Mouse (Mus musculus): ENCODE results near the gene Cds1. TPM values are rescaled to one million over a fixed set of nuclear protein-coding genes. Genes with fewer than 3 reads are reported as not detected.
"Not testable (repeated sequence)": the region's sequence is repeated elsewhere in the genome, so short reads cannot be mapped to it uniquely, and the experiment has no call there.

Cds1 gene
- polyA plus RNA-seq, 1 experiment from 2014 or later: 8.6 TPM

- 92% methylated on average over 6 of the region's 6 CpGs for WGBS
- Histone ChIP-seq H3K4me3 (replicated peaks; ENCODE audit: low read length) (no peak overlapping the region), H3K27ac (no peak overlapping the region), H3K4me1 (replicated peaks; ENCODE audit: control insufficient read depth, insufficient read depth, low read length) (no peaks in the 10 kb centered on the region), H3K4me2 (replicated peaks) (no peak overlapping the region), H3K9me3 (ENCODE audit: control insufficient read depth, low read length) (no peaks in the 10 kb centered on the region), H3K9ac (no peak overlapping the region), H3K27me3 (ENCODE audit: control insufficient read depth, insufficient read depth, low read length) (no peaks in the 10 kb centered on the region), H3K36me3 (replicated peaks; ENCODE audit: control insufficient read depth, insufficient read depth) (peaks cover 54% of the 10 kb centered on the region)
- DNase-seq (ENCODE audit: low spot score) (no peak), ATAC-seq (ENCODE audit: low FRiP score) (no peak)
Observed at GRCm38 (mm10) chr5:101832042-101832441, 67.1 kb downstream of the Cds1 start.

GRCm38 (mm10) chr5:101832991-101833390 lies 68.1 kb downstream of the Cds1 start:
- no peaks in the 10 kb centered on the region for H3K9me3 ChIP-seq (ENCODE audit: control insufficient read depth, low read length)
- no peak overlapping the region for H3K4me2 ChIP-seq (replicated peaks)
- no peaks in the 10 kb centered on the region for H3K4me1 ChIP-seq (replicated peaks; ENCODE audit: control insufficient read depth, insufficient read depth, low read length)
- H3K27me3 ChIP-seq (ENCODE audit: control insufficient read depth, insufficient read depth, low read length): no peaks in the 10 kb centered on the region
- peaks cover 63% of the 10 kb centered on the region for H3K36me3 ChIP-seq (replicated peaks; ENCODE audit: control insufficient read depth, insufficient read depth)
- H3K4me3 ChIP-seq (replicated peaks; ENCODE audit: low read length): no peak overlapping the region
- H3K27ac ChIP-seq: no peak overlapping the region
- no peak for ATAC-seq (ENCODE audit: low FRiP score)
- H3K9ac ChIP-seq: no peak overlapping the region
- WGBS: 97% methylated on average over 5 of the region's 5 CpGs
- no peak for DNase-seq (ENCODE audit: low spot score)

- 61% methylated on average over 8 of the region's 8 CpGs for WGBS
- DNase-seq (ENCODE audit: low spot score) (no peak), ATAC-seq (ENCODE audit: low FRiP score) (no peak)
- Histone ChIP-seq H3K4me3 (replicated peaks; ENCODE audit: low read length) (no peak overlapping the region), H3K4me2 (replicated peaks) (no peak overlapping the region), H3K4me1 (replicated peaks; ENCODE audit: control insufficient read depth, insufficient read depth, low read length) (no peaks in the 10 kb centered on the region), H3K9me3 (ENCODE audit: control insufficient read depth, low read length) (no peaks in the 10 kb centered on the region), H3K27ac (no peak overlapping the region), H3K27me3 (ENCODE audit: control insufficient read depth, insufficient read depth, low read length) (no peaks in the 10 kb centered on the region), H3K36me3 (replicated peaks; ENCODE audit: control insufficient read depth, insufficient read depth) (peaks cover 72% of the 10 kb centered on the region), H3K9ac (no peak overlapping the region)
Observed at GRCm38 (mm10) chr5:101833875-101834274, 68.9 kb downstream of the Cds1 start.

- no peak for ATAC-seq (ENCODE audit: low FRiP score)
- Histone ChIP-seq H3K4me2 (replicated peaks) (no peak overlapping the region), H3K9ac (no peak overlapping the region), H3K27me3 (ENCODE audit: control insufficient read depth, insufficient read depth, low read length) (no peaks in the 10 kb centered on the region), H3K27ac (no peak overlapping the region), H3K4me3 (replicated peaks; ENCODE audit: low read length) (no peak overlapping the region), H3K9me3 (ENCODE audit: control insufficient read depth, low read length) (no peaks in the 10 kb centered on the region), H3K4me1 (replicated peaks; ENCODE audit: control insufficient read depth, insufficient read depth, low read length) (no peaks in the 10 kb centered on the region), H3K36me3 (replicated peaks; ENCODE audit: control insufficient read depth, insufficient read depth) (peaks cover 95% of the 10 kb centered on the region)
- 94% methylated on average over 11 of the region's 11 CpGs for WGBS
- DNase-seq (ENCODE audit: low spot score): no peak
Observed at GRCm38 (mm10) chr5:101836221-101836620, 71.3 kb downstream of the Cds1 start.

GRCm38 (mm10) chr5:101837605-101838004 lies 72.7 kb downstream of the Cds1 start:
- H3K9me3 ChIP-seq (ENCODE audit: control insufficient read depth, low read length); H3K9ac ChIP-seq; ATAC-seq (ENCODE audit: low FRiP score); H3K4me1 ChIP-seq (replicated peaks; ENCODE audit: control insufficient read depth, insufficient read depth, low read length); H3K4me2 ChIP-seq (replicated peaks); H3K4me3 ChIP-seq (replicated peaks; ENCODE audit: low read length); H3K27ac ChIP-seq; H3K27me3 ChIP-seq (ENCODE audit: control insufficient read depth, insufficient read depth, low read length); DNase-seq (ENCODE audit: low spot score): not testable (repeated sequence)
- peaks cover 96% of the 10 kb centered on the region for H3K36me3 ChIP-seq (replicated peaks; ENCODE audit: control insufficient read depth, insufficient read depth)
- 98% methylated on average over 2 of the region's 2 CpGs for WGBS

GRCm38 (mm10) chr5:101840476-101840875 lies 75.5 kb downstream of the Cds1 start:
- WGBS: 98% methylated on average over 5 of the region's 5 CpGs
- ATAC-seq (ENCODE audit: low FRiP score): no peak

GRCm38 (mm10) chr5:101845011-101845410 lies 80.1 kb downstream of the Cds1 start:
- Histone ChIP-seq H3K36me3 (replicated peaks; ENCODE audit: control insufficient read depth, insufficient read depth) (peaks cover 100% of the 10 kb centered on the region), H3K9me3 (ENCODE audit: control insufficient read depth, low read length) (no peaks in the 10 kb centered on the region), H3K9ac (no peak overlapping the region), H3K27ac (no peak overlapping the region), H3K4me3 (replicated peaks; ENCODE audit: low read length) (no peak overlapping the region), H3K27me3 (ENCODE audit: control insufficient read depth, insufficient read depth, low read length) (no peaks in the 10 kb centered on the region), H3K4me2 (replicated peaks) (no peak overlapping the region), H3K4me1 (replicated peaks; ENCODE audit: control insufficient read depth, insufficient read depth, low read length) (no peaks in the 10 kb centered on the region)
- WGBS: 93% methylated on average over 14 of the region's 14 CpGs
- DNase-seq (ENCODE audit: low spot score): no peak
- ATAC-seq (ENCODE audit: low FRiP score): no peak

More at GRCm38 (mm10) chr5:101840476-101840875, 75.5 kb downstream of the Cds1 start:
- no peaks in the 10 kb centered on the region for H3K27me3 ChIP-seq (ENCODE audit: control insufficient read depth, insufficient read depth, low read length)
- no peak overlapping the region for H3K4me3 ChIP-seq (replicated peaks; ENCODE audit: low read length)
- H3K9me3 ChIP-seq (ENCODE audit: control insufficient read depth, low read length): no peaks in the 10 kb centered on the region
- no peak for DNase-seq (ENCODE audit: low spot score)
- no peak overlapping the region for H3K27ac ChIP-seq
- H3K36me3 ChIP-seq (replicated peaks; ENCODE audit: control insufficient read depth, insufficient read depth): peaks cover 100% of the 10 kb centered on the region
- H3K4me2 ChIP-seq (replicated peaks): no peak overlapping the region
- H3K4me1 ChIP-seq (replicated peaks; ENCODE audit: control insufficient read depth, insufficient read depth, low read length): no peaks in the 10 kb centered on the region
- H3K9ac ChIP-seq: no peak overlapping the region

- DNase-seq (ENCODE audit: low spot score): no peak
- H3K4me3 ChIP-seq (replicated peaks; ENCODE audit: low read length): no peak overlapping the region
- peaks cover 100% of the 10 kb centered on the region for H3K36me3 ChIP-seq (replicated peaks; ENCODE audit: control insufficient read depth, insufficient read depth)
- H3K4me2 ChIP-seq (replicated peaks): no peak overlapping the region
- 94% methylated on average over 8 of the region's 8 CpGs for WGBS
- ATAC-seq (ENCODE audit: low FRiP score): no peak
- no peak overlapping the region for H3K27ac ChIP-seq
- H3K9me3 ChIP-seq (ENCODE audit: control insufficient read depth, low read length): no peaks in the 10 kb centered on the region
- no peaks in the 10 kb centered on the region for H3K27me3 ChIP-seq (ENCODE audit: control insufficient read depth, insufficient read depth, low read length)
- H3K9ac ChIP-seq: no peak overlapping the region
- no peaks in the 10 kb centered on the region for H3K4me1 ChIP-seq (replicated peaks; ENCODE audit: control insufficient read depth, insufficient read depth, low read length)
Observed at GRCm38 (mm10) chr5:101845930-101846329, 81.0 kb downstream of the Cds1 start.

GRCm38 (mm10) chr5:101847323-101847722 lies 82.4 kb downstream of the Cds1 start:
- no peak for DNase-seq (ENCODE audit: low spot score)
- no peak for ATAC-seq (ENCODE audit: low FRiP score)
- Histone ChIP-seq H3K36me3 (replicated peaks; ENCODE audit: control insufficient read depth, insufficient read depth) (peaks cover 100% of the 10 kb centered on the region), H3K4me3 (replicated peaks; ENCODE audit: low read length) (no peak overlapping the region), H3K9ac (no peak overlapping the region), H3K9me3 (ENCODE audit: control insufficient read depth, low read length) (no peaks in the 10 kb centered on the region), H3K27me3 (ENCODE audit: control insufficient read depth, insufficient read depth, low read length) (no peaks in the 10 kb centered on the region), H3K4me1 (replicated peaks; ENCODE audit: control insufficient read depth, insufficient read depth, low read length) (no peaks in the 10 kb centered on the region), H3K4me2 (replicated peaks) (no peak overlapping the region), H3K27ac (no peak overlapping the region)
- 82% methylated on average over 7 of the region's 7 CpGs for WGBS

- no peak overlapping the region for H3K27ac ChIP-seq
- ATAC-seq (ENCODE audit: low FRiP score): no peak
- H3K9me3 ChIP-seq (ENCODE audit: control insufficient read depth, low read length): no peaks in the 10 kb centered on the region
- H3K27me3 ChIP-seq (ENCODE audit: control insufficient read depth, insufficient read depth, low read length): no peaks in the 10 kb centered on the region
- DNase-seq (ENCODE audit: low spot score): no peak
- H3K4me3 ChIP-seq (replicated peaks; ENCODE audit: low read length): no peak overlapping the region
- H3K4me1 ChIP-seq (replicated peaks; ENCODE audit: control insufficient read depth, insufficient read depth, low read length): no peaks in the 10 kb centered on the region
- WGBS: 65% methylated on average over 4 of the region's 4 CpGs
- H3K36me3 ChIP-seq (replicated peaks; ENCODE audit: control insufficient read depth, insufficient read depth): peaks cover 100% of the 10 kb centered on the region
- H3K9ac ChIP-seq: no peak overlapping the region
- no peak overlapping the region for H3K4me2 ChIP-seq (replicated peaks)
Observed at GRCm38 (mm10) chr5:101847762-101848161, 82.8 kb downstream of the Cds1 start.

Measured in hindbrain, embryonic 14.5 days (tissue).